Comparison of ENCODE assay signal across 26 mouse cellular contexts in genomic region chr4:148203557-148203956, GRCm38 (mm10). TPM values are rescaled to one million over a fixed set of nuclear protein-coding genes. Genes with fewer than 3 reads are reported as not detected.
DNase-seq lines count a peak whose midpoint lies in the region; ATAC-seq lines count a peak whose summit lies in the region.
"Had no signal": no experiment of that assay in that cellular context is flagged by ENCODE, and none has a peak within 500 bp of the region (broad histone marks: within the 10 kb centered on the region; RNA-seq: fewer than 3 reads in every experiment).

No protein-coding gene starts in this region.

- peak overlapping the region; percentile 72 for H3K4me2 ChIP-seq in liver, embryonic 12.5 days
- H3K4me2 ChIP-seq: embryonic facial prominence, embryonic 12.5 days; forebrain, embryonic 15.5 days; hindbrain, embryonic 13.5 days; limb, embryonic 12.5 days; midbrain, embryonic 15.5 days; neural tube, embryonic 12.5 days had no signal

- peak overlapping the region; percentile 30; the same call in 1 of the 2 replicates for H3K27ac ChIP-seq in heart, embryonic 10.5 days
- peak overlapping the region; percentile 97 for H3K27ac ChIP-seq in liver, embryonic 12.5 days
- H3K27ac ChIP-seq: embryonic facial prominence, embryonic 12.5 days; forebrain, embryonic 15.5 days; kidney, postnatal 0 days; limb, embryonic 12.5 days; neural tube, embryonic 12.5 days; stomach, postnatal 0 days had no signal

- WGBS in heart, embryonic 10.5 days: 79% methylated on average over 2 of the region's 2 CpGs
- WGBS in liver, embryonic 12.5 days (ENCODE audit: insufficient replicate concordance): 40% methylated on average over 2 of the region's 2 CpGs

- H3K9ac ChIP-seq in liver, embryonic 12.5 days: peak overlapping the region; percentile 40; the same call in 1 of the 2 replicates
- H3K9ac ChIP-seq: embryonic facial prominence, embryonic 12.5 days; forebrain, embryonic 15.5 days; limb, embryonic 12.5 days; midbrain, embryonic 15.5 days; neural tube, embryonic 12.5 days had no signal

- ATAC-seq in liver, embryonic 12.5 days: peak; percentile 56
- peak; percentile 22; the same call in 1 of the 2 replicates for ATAC-seq in megakaryocyte progenitor cell, adult 5-6 weeks (replicated peaks; ENCODE audit: poor library complexity)
- ATAC-seq: forebrain, embryonic 15.5 days; midbrain, embryonic 15.5 days had no signal

- no peaks in the 10 kb centered on the region for H3K36me3 ChIP-seq in heart, embryonic 10.5 days
- H3K36me3 ChIP-seq in liver, embryonic 12.5 days: no peaks in the 10 kb centered on the region
- H3K36me3 ChIP-seq: embryonic facial prominence, embryonic 12.5 days; forebrain, embryonic 15.5 days; hindbrain, embryonic 13.5 days; limb, embryonic 12.5 days; midbrain, embryonic 15.5 days; neural tube, embryonic 12.5 days had no signal

- peaks cover 27% of the 10 kb centered on the region for H3K27me3 ChIP-seq in heart, embryonic 10.5 days (ENCODE audit: insufficient read depth, poor library complexity, severe bottlenecking)
- peaks cover 35% of the 10 kb centered on the region for H3K27me3 ChIP-seq in liver, embryonic 12.5 days (replicated peaks)
- H3K27me3 ChIP-seq: forebrain, embryonic 15.5 days; midbrain, embryonic 15.5 days had no signal

- no peak for DNase-seq in heart, embryonic 10.5 days (ENCODE audit: low spot score)
- DNase-seq in heart, adult 18-20 months: no peak
- peak; percentile 39 for DNase-seq in c-Kit-positive CD71-positive TER-119-positive erythroid progenitor cells, embryonic 14.5 days (ENCODE audit: low spot score)
- DNase-seq in left cerebral cortex, adult 11 months (ENCODE audit: low spot score): no peak
- DNase-seq in layer of hippocampus, postnatal 14 days (ENCODE audit: low spot score in 2 of 2): no peak
- no peak for DNase-seq in layer of hippocampus, adult 11-12 months (ENCODE audit: low spot score)
- DNase-seq: adrenal gland, postnatal 14 days; cerebellum, adult 18-20 months; cerebellum, postnatal 25 days; gastrocnemius, postnatal 36 days; kidney, adult 18-20 months; lung, adult 2 months; lung, postnatal 14 days; right cerebral cortex, postnatal 14 days; thymus, adult 2 months had no signal

- H3K4me1 ChIP-seq in heart, embryonic 10.5 days: peaks cover 6% of the 10 kb centered on the region; the same call in 1 of the 2 replicates
- H3K4me1 ChIP-seq in liver, embryonic 12.5 days: peaks cover 65% of the 10 kb centered on the region
- H3K4me1 ChIP-seq: embryonic facial prominence, embryonic 12.5 days; forebrain, embryonic 15.5 days; limb, embryonic 12.5 days had no signal

- H3K9me3 ChIP-seq in heart, embryonic 10.5 days: no peaks in the 10 kb centered on the region
- H3K9me3 ChIP-seq in liver, embryonic 12.5 days (replicated peaks): no peaks in the 10 kb centered on the region
- H3K9me3 ChIP-seq: embryonic facial prominence, embryonic 12.5 days; forebrain, embryonic 15.5 days; hindbrain, embryonic 13.5 days; limb, embryonic 12.5 days; midbrain, embryonic 15.5 days; neural tube, embryonic 12.5 days had no signal

- no peak overlapping the region for H3K4me3 ChIP-seq in heart, embryonic 10.5 days
- H3K4me3 ChIP-seq in liver, embryonic 12.5 days: peak overlapping the region; percentile 41
- H3K4me3 ChIP-seq: embryonic facial prominence, embryonic 12.5 days; forebrain, embryonic 15.5 days; hindbrain, embryonic 13.5 days; limb, embryonic 12.5 days; midbrain, embryonic 15.5 days; neural tube, embryonic 12.5 days had no signal

RNA-seq across cellular contexts. Expression of gene Fbxo2, which starts 43.1 kb away (rescaled TPM):
- 0.67 and 0.97 TPM in 2 replicates for polyA plus RNA-seq in heart, embryonic 10.5 days (2016; fragmentation: Nextera tagmentation; extraction: Ambion mirVana)
- under 1 TPM; 0.28 to 0.35 TPM for total RNA-seq in heart, adult 18-20 months (2021)
- 0.43 and 0.50 TPM in 2 replicates for polyA plus RNA-seq in liver, embryonic 12.5 days (2016; fragmentation: Nextera tagmentation; extraction: Ambion mirVana)
- not detected in 2 replicates for total RNA-seq in megakaryocyte progenitor cell, adult 5-6 weeks (2015)
- total RNA-seq in megakaryocyte progenitor cell, adult 5-6 weeks (2017): not detected in 2 replicates
- 10 to 100 TPM; 65.2 to 72.1 TPM for total RNA-seq in layer of hippocampus, postnatal 14 days (2021)
- total RNA-seq: gastrocnemius, postnatal 36 days; megakaryocyte, adult 5-6 weeks had no signal

RNA-seq across cellular contexts. Expression of gene Fbxo44, which starts 43.3 kb away (rescaled TPM):
- polyA plus RNA-seq in heart, embryonic 10.5 days (2016; fragmentation: Nextera tagmentation; extraction: Ambion mirVana): 13.0 and 23.1 TPM in 2 replicates
- total RNA-seq in heart, adult 18-20 months (2021): 10 to 100 TPM; 22.8 to 23.0 TPM
- 1.6 and 1.7 TPM in 2 replicates for polyA plus RNA-seq in liver, embryonic 12.5 days (2016; fragmentation: Nextera tagmentation; extraction: Ambion mirVana)
- 1.0 and 3.0 TPM in 2 replicates for total RNA-seq in megakaryocyte progenitor cell, adult 5-6 weeks (2015)
- total RNA-seq in megakaryocyte progenitor cell, adult 5-6 weeks (2017): 0.81 and 1.6 TPM in 2 replicates
- 100 to 1,000 TPM in 1 of 2 experiments, 10 to 100 TPM in 1; 98.6 to 111 TPM for total RNA-seq in layer of hippocampus, postnatal 14 days (2021)

RNA-seq across cellular contexts. Expression of gene Fbxo6, which starts 51.6 kb away (rescaled TPM):
- 19.5 and 21.1 TPM in 2 replicates for polyA plus RNA-seq in heart, embryonic 10.5 days (2016; fragmentation: Nextera tagmentation; extraction: Ambion mirVana)
- 10 to 100 TPM; 41.0 to 42.1 TPM for total RNA-seq in heart, adult 18-20 months (2021)
- polyA plus RNA-seq in liver, embryonic 12.5 days (2016; fragmentation: Nextera tagmentation; extraction: Ambion mirVana): 20.5 and 28.7 TPM in 2 replicates
- total RNA-seq in megakaryocyte progenitor cell, adult 5-6 weeks (2015): 19.6 and 20.1 TPM in 2 replicates
- 9.1 and 11.5 TPM in 2 replicates for total RNA-seq in megakaryocyte progenitor cell, adult 5-6 weeks (2017)
- 10 to 100 TPM; 24.6 to 27.4 TPM for total RNA-seq in layer of hippocampus, postnatal 14 days (2021)

Comparison
In these comparisons a context has a peak if more than half of its experiments do, and no peak if none do; other contexts are left out.
1. RNA of gene Fbxo2, which starts 43.1 kb away (total RNA-seq): 65.2 to 72.1 TPM in layer of hippocampus, postnatal 14 days; 0.28 to 0.35 TPM in heart, adult 18-20 months and not detected in megakaryocyte progenitor cell, adult 5-6 weeks; every median in the first group is over 10 times any median in the second.
2. RNA of gene Fbxo44, which starts 43.3 kb away (total RNA-seq): 98.6 to 111 TPM in layer of hippocampus, postnatal 14 days and 22.8 to 23.0 TPM in heart, adult 18-20 months; 0.81 to 3.0 TPM in megakaryocyte progenitor cell, adult 5-6 weeks; every median in the first group is over 4 times any median in the second.